Mouse (Mus musculus) c-Kit-positive CD71-negative TER-119-negative erythroid progenitor cells, embryonic 14.5 days (primary cell): Measurements from ENCODE around the gene Foxp2.

ENCODE experiments used
- DNase-seq: peaks from one replicate; pipeline ENCODE4 v3.0.0-alpha.2; 2013; ENCODE audit warnings: low read depth

Foxp2 gene

DNA sequence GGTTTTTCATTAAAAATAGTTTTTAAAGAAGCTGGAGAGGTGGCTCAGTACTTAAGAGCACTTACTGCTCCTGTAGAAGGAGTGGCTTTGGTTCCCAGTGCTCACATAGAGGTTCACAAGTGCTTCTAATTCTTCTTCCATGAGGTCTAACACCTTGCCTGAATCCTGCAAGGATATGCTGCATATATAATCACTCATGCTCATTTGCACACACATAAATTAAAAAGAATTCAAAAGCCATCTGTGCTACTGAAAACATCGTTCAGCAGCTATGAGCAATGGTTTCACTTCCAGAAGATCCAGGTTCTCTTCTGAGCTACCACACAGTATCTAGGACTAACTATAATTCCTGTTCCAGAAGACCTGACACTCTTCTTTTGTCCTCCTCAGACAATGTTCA is 200.4 kb downstream of the Foxp2 start:
- no peak for DNase-seq

DNA sequence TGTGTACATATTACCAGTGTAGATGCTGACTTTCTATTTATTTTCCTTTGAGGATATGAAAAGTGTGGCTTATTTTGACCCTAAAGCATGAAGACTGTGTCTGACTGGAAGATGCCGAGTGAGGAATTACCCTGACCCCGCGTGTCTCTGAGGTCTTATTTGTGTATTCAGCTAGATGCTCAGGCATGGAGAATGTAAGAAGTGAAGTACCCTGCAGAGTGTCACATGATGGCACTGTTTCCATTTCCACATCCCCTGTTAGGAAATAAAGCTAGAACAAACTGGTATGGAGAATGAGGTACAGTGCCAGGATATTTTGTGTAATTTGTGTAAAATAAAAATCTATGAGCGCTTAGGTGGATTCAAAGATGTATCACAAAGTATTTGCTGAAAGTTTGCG is 219.8 kb downstream of the Foxp2 start:
- DNase-seq = no peak

DNA sequence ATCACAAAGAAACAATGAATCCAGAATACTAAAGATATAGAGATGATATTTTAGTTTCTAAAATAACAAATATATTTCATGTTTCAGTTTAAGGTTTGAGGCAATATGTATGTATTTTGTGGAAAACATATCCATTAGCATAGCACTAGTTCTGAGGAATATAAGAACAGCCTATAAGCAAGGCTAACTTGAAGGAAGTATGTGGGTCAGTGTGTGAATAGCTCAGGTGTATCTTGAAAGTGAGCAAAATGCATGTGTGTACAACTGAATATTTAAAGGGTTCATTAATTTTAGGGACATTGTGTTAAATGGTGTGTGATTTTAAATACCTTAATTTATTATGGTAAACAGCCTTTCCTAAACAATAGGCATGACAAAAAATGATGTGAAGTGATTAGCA is 220.2 kb downstream of the Foxp2 start:
- DNase-seq = no peak

DNA sequence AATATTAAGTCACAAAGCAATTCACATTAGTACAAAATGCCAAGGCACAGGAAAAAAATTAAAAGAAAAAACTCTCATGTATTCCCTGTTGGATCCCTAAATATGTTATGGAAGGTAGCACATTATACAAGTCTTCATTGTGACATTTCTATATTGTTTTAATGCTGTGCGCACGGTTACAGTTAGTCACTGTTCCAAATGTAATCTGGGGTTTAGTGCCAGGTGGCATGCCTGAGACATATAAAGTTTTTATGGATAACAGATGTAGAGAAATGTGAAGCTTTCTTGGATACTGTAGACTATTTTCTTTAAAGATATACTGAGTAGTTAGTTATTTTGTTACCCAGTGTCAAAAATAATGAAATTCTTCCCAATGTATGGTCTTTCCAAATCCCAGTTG is 229.0 kb downstream of the Foxp2 start:
- DNase-seq = no peak

- no peak for DNase-seq
These were observed 240.9 kb downstream of the Foxp2 start for GRCm38 (mm10) chr6:15142094-15142493.

GRCm38 (mm10) chr6:15151619-15152018 is 250.5 kb downstream of the Foxp2 start:
- no peak for DNase-seq

DNA sequence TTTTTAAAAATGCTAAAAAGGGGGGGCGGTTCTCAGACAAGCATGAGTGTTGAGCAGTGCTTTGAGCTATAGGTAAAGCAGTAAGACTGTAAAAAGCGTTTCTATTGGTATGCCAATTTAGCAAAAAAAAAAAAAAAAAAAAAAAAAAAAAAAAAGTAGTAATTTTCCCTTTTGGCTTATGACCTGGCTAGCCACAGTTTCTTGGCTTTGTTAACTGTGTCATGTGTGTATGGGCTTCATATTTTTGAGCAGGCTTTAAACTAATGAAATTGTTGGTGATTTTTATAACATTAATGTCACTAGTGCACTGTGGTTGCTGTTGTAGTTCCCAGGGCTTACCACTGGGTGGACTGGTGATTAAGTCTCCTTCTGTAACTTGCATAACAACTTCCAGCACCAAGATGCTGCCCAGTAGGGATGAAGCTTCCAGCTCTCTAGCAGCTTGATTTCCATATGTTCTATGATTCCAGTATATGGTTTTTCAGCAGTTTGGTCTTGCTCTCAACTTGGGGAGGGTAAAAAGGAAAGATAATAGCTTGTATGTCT is 262.4 kb downstream of the Foxp2 start:
- DNase-seq = no peak

- DNase-seq = no peak
These were observed 275.6 kb downstream of the Foxp2 start for GRCm38 (mm10) chr6:15176754-15177153.

DNA sequence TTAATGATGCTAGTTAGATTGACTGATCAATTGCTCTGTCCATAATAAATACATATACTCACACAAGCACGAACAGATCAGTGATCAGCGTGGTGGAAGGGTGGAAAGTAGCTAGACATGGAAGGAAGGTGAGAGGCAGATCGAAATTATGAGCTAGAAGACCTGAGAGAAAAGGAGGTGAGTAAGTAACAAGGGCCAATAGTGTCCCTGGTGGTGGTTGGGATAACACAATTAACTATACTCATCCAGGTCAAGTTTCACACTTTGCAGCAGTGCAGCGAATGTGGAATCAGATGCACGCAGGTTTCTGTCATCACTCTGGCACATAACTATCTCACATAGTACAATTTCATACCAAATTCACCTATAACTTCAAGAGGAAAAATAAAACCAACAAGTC is 291.7 kb downstream of the Foxp2 start:
- DNase-seq = no peak

GRCm38 (mm10) chr6:15242176-15242942 is 341.2 kb downstream of the Foxp2 start:
- no peak for DNase-seq

GRCm38 (mm10) chr6:15257393-15257792 is 356.2 kb downstream of the Foxp2 start:
- DNase-seq = no peak

DNA sequence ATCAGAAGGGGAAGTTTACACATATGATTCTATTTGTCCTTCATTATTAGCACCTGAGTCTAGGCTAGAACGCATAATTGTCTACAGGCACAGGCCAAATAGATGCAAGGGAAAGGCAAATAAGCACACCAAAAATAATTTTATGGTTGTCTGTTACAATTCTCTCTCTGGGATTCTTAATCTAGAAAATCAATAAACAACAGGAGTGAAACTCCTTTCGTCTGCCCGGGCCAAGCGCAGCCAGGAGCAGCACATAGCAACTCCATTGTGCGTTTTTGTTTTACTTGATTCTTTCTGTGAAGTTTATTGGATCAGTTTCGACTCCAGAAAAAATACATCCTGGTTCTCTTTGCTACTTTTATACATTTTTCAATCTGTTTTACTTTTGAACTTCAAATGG is 356.7 kb downstream of the Foxp2 start:
- no peak for DNase-seq

- no peak for DNase-seq
These were observed 367.0 kb downstream of the Foxp2 start for GRCm38 (mm10) chr6:15268136-15268535.

DNA sequence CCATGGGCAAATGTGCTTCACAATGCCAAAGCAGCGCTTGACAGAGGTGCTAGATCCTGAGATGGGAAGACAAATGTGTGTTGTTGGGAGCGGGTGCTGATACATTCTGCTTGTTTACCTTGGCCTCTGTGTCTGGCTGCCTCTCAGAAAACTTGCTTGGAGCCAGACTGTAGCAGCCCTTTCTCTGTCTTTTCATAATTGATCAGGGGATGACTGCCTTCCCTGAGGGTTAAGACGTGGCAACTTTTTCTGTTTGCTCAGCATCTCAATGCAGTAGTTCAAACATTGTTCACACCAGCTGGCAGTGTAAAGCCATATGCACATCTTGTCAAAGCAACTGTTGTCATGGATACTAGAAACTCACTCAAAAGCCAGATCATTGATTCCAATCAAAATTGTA is 384.1 kb downstream of the Foxp2 start:
- no peak for DNase-seq

GRCm38 (mm10) chr6:15294081-15294480 is 392.9 kb downstream of the Foxp2 start:
- no peak for DNase-seq

- DNase-seq = no peak
These were observed 398.1 kb downstream of the Foxp2 start for GRCm38 (mm10) chr6:15299279-15299678.

- no peak for DNase-seq
These were observed 409.5 kb downstream of the Foxp2 start for GRCm38 (mm10) chr6:15310671-15311070.

- DNase-seq = no peak
These were observed 415.8 kb downstream of the Foxp2 start for GRCm38 (mm10) chr6:15316948-15317347.

DNA sequence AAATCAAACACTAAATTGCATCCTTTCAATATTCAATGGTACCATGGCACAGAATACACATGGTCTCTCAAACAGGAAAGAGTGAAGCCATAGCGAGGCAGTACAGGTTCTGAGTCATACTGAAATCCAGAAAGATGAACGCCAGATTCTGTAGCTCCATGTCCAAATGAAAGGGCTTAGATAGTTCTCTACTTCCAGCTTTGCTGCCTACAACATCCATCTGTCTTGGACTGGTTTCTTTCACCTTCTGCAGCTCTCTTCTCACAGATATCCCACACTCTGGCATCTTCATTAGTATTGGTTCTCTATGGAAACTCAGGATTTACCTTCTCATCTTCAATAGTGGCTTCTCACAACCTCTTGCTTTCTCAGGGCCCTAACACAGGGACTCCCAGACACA is 417.2 kb downstream of the Foxp2 start:
- no peak for DNase-seq

- no peak for DNase-seq
These were observed 420.4 kb downstream of the Foxp2 start for GRCm38 (mm10) chr6:15321551-15321974.

DNA sequence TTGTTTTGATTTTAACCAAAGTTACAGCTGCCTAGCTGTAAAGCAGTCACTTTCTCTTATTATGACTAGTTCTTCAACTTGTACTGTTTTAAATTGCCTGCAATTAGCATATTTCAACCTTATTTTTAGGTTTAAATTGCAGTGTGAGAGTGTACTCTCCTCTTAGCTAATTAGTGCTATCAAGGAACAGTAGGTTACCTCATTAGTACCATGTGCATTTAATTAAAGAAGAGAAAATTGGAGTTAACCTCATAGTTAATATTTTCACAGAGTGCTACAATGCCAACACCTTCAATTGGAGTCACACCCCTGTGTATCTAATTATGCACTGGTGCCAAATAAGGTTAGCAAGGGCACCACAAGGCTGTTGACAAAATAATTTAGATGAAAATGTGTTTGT is 421.9 kb downstream of the Foxp2 start:
- no peak for DNase-seq

DNA sequence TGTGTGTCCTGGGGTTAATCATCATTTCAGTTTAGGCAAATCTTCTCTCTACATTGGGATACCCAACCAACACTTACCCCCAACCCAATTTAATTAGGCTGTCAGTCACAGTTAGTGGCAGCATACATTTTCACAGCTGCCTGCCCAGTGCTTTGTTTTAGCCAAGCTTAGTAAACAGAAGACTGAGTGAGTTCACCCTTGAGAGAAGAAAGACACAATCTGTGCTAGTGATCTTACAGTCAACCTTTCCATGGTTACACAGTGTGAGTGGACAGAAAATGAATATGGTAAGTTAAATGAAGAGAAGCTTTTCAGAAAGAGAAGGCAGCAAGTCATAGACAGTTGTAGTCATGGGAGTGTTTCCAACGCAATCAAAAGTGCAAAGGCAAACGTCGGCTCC is 446.6 kb downstream of the Foxp2 start:
- DNase-seq = no peak

DNA sequence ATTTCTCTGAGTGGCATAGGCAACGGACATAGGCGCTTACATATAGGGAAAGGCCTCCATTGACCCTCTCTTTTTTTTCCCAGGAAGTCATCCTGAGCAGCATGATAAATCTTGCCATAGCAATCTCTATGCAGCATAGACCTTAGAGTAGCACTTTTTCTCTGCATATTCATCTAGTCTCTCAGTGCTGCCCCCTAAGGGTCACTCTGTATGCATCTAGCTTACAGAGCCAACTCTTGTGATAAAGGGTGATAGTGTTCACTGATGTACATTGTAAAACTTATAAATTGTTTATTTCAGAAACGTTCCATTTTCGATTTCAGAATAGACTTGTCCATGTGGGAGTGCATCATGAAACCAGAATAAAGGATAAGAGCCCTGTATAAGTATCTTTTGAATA is 454.7 kb downstream of the Foxp2 start:
- DNase-seq = no peak

DNA sequence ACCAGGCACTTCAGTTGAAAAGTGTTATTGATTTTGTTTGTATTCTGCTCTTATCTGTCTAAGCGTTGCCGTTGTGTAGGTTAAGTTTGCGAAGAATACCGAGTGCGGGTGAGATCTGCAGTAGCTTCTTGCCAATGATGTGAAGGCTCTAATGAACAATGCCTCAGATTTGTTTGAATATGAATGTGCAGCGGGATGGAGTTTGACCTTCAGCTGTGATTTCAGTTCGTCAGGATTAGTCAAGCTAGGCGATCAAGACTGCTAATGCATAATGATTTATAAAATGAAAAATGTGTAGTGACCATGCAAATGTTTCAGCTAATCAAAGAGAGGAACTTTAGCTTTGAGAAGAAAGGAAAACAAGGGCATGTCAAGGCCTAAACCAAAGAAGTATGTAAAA is 469.1 kb downstream of the Foxp2 start:
- DNase-seq = no peak
